Mouse (Mus musculus): ENCODE results near the gene Ube4b. TPM values are rescaled to one million over a fixed set of nuclear protein-coding genes. Genes with fewer than 3 reads are reported as not detected.
A peak's percentile ranks its signal among the peaks of the same experiment; 100 is the strongest.
"Not testable (repeated sequence)": the region's sequence is repeated elsewhere in the genome, so short reads cannot be mapped to it uniquely, and the experiment has no call there.

Gene Ube4b
- polyA plus RNA-seq, 1 experiment from 2014 or later, result 28.8 TPM

- DNase-seq (ENCODE audit: low spot score); H3K9ac ChIP-seq (ENCODE audit: low read depth, low read length); H3K36me3 ChIP-seq (ENCODE audit: insufficient read depth, low read length); H3K9me3 ChIP-seq (replicated peaks; ENCODE audit: low read length); H3K4me3 ChIP-seq (replicated peaks; ENCODE audit: low read depth, low read length); H3K27me3 ChIP-seq (ENCODE audit: insufficient read depth, low read length); ATAC-seq (replicated peaks; ENCODE audit: low FRiP score, low read depth); H3K4me2 ChIP-seq (ENCODE audit: low read length); H3K27ac ChIP-seq; H3K4me1 ChIP-seq (replicated peaks; ENCODE audit: insufficient read depth, low read length): not testable (repeated sequence)
- peak; percentile 43 for TF ChIP-seq CTCF (IDR thresholded peaks at IDR 0.05; ENCODE audit: low read depth)
- WGBS, result 95% methylated on average over 2 of the region's 2 CpGs
These were observed 33.9 kb upstream of the Ube4b start for GRCm38 (mm10) chr4:149460475-149460874.

GRCm38 (mm10) chr4:149459425-149459824 lies 32.9 kb upstream of the Ube4b start:
- 76% methylated on average over 1 of the region's 1 CpGs for WGBS
- no peak overlapping the region for H3K4me2 ChIP-seq (ENCODE audit: low read length)
- H3K27ac ChIP-seq, result no peak overlapping the region
- no peak overlapping the region for H3K4me3 ChIP-seq (replicated peaks; ENCODE audit: low read depth, low read length)
- H3K9me3 ChIP-seq (replicated peaks; ENCODE audit: low read length), result no peaks in the 10 kb centered on the region
- H3K27me3 ChIP-seq (ENCODE audit: insufficient read depth, low read length), result no peaks in the 10 kb centered on the region
- no peak for TF ChIP-seq CTCF (IDR thresholded peaks at IDR 0.05; ENCODE audit: low read depth)
- no peak for ATAC-seq (replicated peaks; ENCODE audit: low FRiP score, low read depth)
- H3K4me1 ChIP-seq (replicated peaks; ENCODE audit: insufficient read depth, low read length), result no peaks in the 10 kb centered on the region
- no peak for DNase-seq (ENCODE audit: low spot score)
- no peaks in the 10 kb centered on the region for H3K36me3 ChIP-seq (ENCODE audit: insufficient read depth, low read length)
- no peak overlapping the region for H3K9ac ChIP-seq (ENCODE audit: low read depth, low read length)

GRCm38 (mm10) chr4:149458526-149458925 lies 32.0 kb upstream of the Ube4b start:
- Histone ChIP-seq H3K4me3 (replicated peaks; ENCODE audit: low read depth, low read length) (no peak overlapping the region), H3K9ac (ENCODE audit: low read depth, low read length) (no peak overlapping the region), H3K9me3 (replicated peaks; ENCODE audit: low read length) (no peaks in the 10 kb centered on the region), H3K27ac (no peak overlapping the region), H3K27me3 (ENCODE audit: insufficient read depth, low read length) (no peaks in the 10 kb centered on the region), H3K4me2 (ENCODE audit: low read length) (no peak overlapping the region), H3K36me3 (ENCODE audit: insufficient read depth, low read length) (no peaks in the 10 kb centered on the region), H3K4me1 (replicated peaks; ENCODE audit: insufficient read depth, low read length) (no peaks in the 10 kb centered on the region)
- ATAC-seq (replicated peaks; ENCODE audit: low FRiP score, low read depth) (no peak), DNase-seq (ENCODE audit: low spot score) (no peak)
- 82% methylated on average over 5 of the region's 5 CpGs for WGBS
- TF ChIP-seq CTCF (IDR thresholded peaks at IDR 0.05; ENCODE audit: low read depth), result no peak

- DNase-seq (ENCODE audit: low spot score), result no peak
- Histone ChIP-seq H3K4me2 (ENCODE audit: low read length) (no peak overlapping the region), H3K36me3 (ENCODE audit: insufficient read depth, low read length) (no peaks in the 10 kb centered on the region), H3K9ac (ENCODE audit: low read depth, low read length) (no peak overlapping the region), H3K4me3 (replicated peaks; ENCODE audit: low read depth, low read length) (no peak overlapping the region), H3K4me1 (replicated peaks; ENCODE audit: insufficient read depth, low read length) (no peaks in the 10 kb centered on the region), H3K27ac (no peak overlapping the region), H3K9me3 (replicated peaks; ENCODE audit: low read length) (no peaks in the 10 kb centered on the region), H3K27me3 (ENCODE audit: insufficient read depth, low read length) (no peaks in the 10 kb centered on the region)
- TF ChIP-seq CTCF (IDR thresholded peaks at IDR 0.05; ENCODE audit: low read depth), result no peak
- 67% methylated on average over 6 of the region's 6 CpGs for WGBS
- ATAC-seq (replicated peaks; ENCODE audit: low FRiP score, low read depth), result no peak
These were observed 31.4 kb upstream of the Ube4b start for GRCm38 (mm10) chr4:149457831-149458430.

- H3K4me3 ChIP-seq (replicated peaks; ENCODE audit: low read depth, low read length); H3K9ac ChIP-seq (ENCODE audit: low read depth, low read length); H3K36me3 ChIP-seq (ENCODE audit: insufficient read depth, low read length); H3K4me2 ChIP-seq (ENCODE audit: low read length); ATAC-seq (replicated peaks; ENCODE audit: low FRiP score, low read depth); DNase-seq (ENCODE audit: low spot score); H3K4me1 ChIP-seq (replicated peaks; ENCODE audit: insufficient read depth, low read length); H3K27me3 ChIP-seq (ENCODE audit: insufficient read depth, low read length); H3K9me3 ChIP-seq (replicated peaks; ENCODE audit: low read length); H3K27ac ChIP-seq: not testable (repeated sequence)
- 87% methylated on average over 27 of the region's 27 CpGs for WGBS
These were observed 30.6 kb upstream of the Ube4b start for GRCm38 (mm10) chr4:149457163-149457562.

GRCm38 (mm10) chr4:149454879-149455278 lies 28.3 kb upstream of the Ube4b start, which contains the start of gene Rbp7:
Gene Rbp7 (minus strand): TSS chr4:149454978.
- no peak for DNase-seq (ENCODE audit: low spot score)
- Histone ChIP-seq H3K4me3 (replicated peaks; ENCODE audit: low read depth, low read length) (no peak within 1 kb of the TSS), H3K4me1 (replicated peaks; ENCODE audit: insufficient read depth, low read length) (no peaks in the 10 kb centered on the region), H3K36me3 (ENCODE audit: insufficient read depth, low read length) (no peaks in the 10 kb centered on the region), H3K27ac (no peak within 1 kb of the TSS), H3K9me3 (replicated peaks; ENCODE audit: low read length) (no peaks in the 10 kb centered on the region), H3K9ac (ENCODE audit: low read depth, low read length) (no peak within 1 kb of the TSS), H3K4me2 (ENCODE audit: low read length) (no peak within 1 kb of the TSS), H3K27me3 (ENCODE audit: insufficient read depth, low read length) (no peaks in the 10 kb centered on the region)
- WGBS, result 48% methylated on average over 8 of the region's 8 CpGs
- TF ChIP-seq CTCF (IDR thresholded peaks at IDR 0.05; ENCODE audit: low read depth), result no peak
- ATAC-seq (replicated peaks; ENCODE audit: low FRiP score, low read depth), result no peak

GRCm38 (mm10) chr4:149454263-149454662 lies 27.7 kb upstream of the Ube4b start:
- H3K4me2 ChIP-seq (ENCODE audit: low read length), result no peak overlapping the region
- H3K36me3 ChIP-seq (ENCODE audit: insufficient read depth, low read length), result no peaks in the 10 kb centered on the region
- no peak overlapping the region for H3K27ac ChIP-seq
- no peak overlapping the region for H3K9ac ChIP-seq (ENCODE audit: low read depth, low read length)
- DNase-seq (ENCODE audit: low spot score), result no peak
- no peaks in the 10 kb centered on the region for H3K27me3 ChIP-seq (ENCODE audit: insufficient read depth, low read length)
- no peaks in the 10 kb centered on the region for H3K4me1 ChIP-seq (replicated peaks; ENCODE audit: insufficient read depth, low read length)
- no peak for ATAC-seq (replicated peaks; ENCODE audit: low FRiP score, low read depth)
- WGBS, result 84% methylated on average over 17 of the region's 17 CpGs
- no peak overlapping the region for H3K4me3 ChIP-seq (replicated peaks; ENCODE audit: low read depth, low read length)
- H3K9me3 ChIP-seq (replicated peaks; ENCODE audit: low read length), result no peaks in the 10 kb centered on the region
- no peak for TF ChIP-seq CTCF (IDR thresholded peaks at IDR 0.05; ENCODE audit: low read depth)
